Mouse (Mus musculus): Measurements from ENCODE around the gene Lrpap1.

DNA sequence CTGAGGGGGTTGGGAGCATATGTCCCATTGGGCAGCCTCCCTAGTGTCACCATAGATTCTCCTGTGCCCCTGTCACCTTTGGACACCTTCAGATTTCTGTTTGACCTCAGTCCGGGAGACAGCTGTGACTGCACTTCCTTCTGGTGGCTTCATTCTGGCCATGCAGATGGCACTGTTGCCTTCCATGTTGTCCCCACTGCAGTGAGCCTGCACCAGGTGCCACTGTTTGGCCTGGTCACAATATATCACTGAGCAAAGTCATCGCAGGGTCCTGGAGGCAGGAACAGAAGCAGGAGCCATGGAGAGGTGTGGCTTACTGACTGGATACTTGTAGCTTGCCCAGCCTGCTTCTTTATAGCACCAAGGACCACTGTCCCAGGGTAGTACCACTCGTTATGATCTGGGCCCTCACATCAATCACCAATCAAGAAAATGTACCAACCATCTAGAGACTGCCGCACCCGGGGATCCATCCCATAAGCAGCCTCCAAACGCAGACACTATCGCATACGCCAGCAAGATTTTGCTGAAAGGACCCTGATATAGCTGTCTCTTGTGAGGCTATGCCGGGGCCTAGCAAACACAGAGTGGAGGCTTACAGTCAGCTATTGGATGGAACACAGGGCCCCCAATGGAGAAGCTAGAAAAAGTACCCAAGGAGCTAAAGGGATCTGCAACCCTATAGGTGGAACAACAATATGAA lies 26.9 kb upstream of the Lrpap1 start:
- TF ChIP-seq SMC3 (IDR thresholded peaks at IDR 0.05; ENCODE audit: low read depth, low read length): no peak
- no peak for TF ChIP-seq POLR2A (IDR thresholded peaks at IDR 0.05; ENCODE audit: low read depth, low read length)
- TF ChIP-seq CTCF (conservative IDR thresholded peaks at IDR 0.05 in 1 of 2, IDR thresholded peaks at IDR 0.05 in 1 of 2; ENCODE audit: low read depth in 2 of 2, low read length in 2 of 2): no peak
- no peak for TF ChIP-seq MAX (IDR thresholded peaks at IDR 0.05; ENCODE audit: low read length)
